Mouse (Mus musculus) layer of hippocampus, adult 2 months (tissue): ENCODE data around the gene Mrps6. TPM values are rescaled to one million over a fixed set of nuclear protein-coding genes. Genes with fewer than 3 reads are reported as not detected.

Source experiments
- DNase-seq, 2 experiments: peaks; one replicate each; pipeline ENCODE4 v3.0.0; 2022; ENCODE audit warnings: low spot score in 2 of 2
- H3K27ac ChIP-seq: fragments of 200-600 bp; 2 replicates; pipeline ENCODE4 v1.8.1; 2022
- H3K4me3 ChIP-seq: fragments of 200-600 bp; 2 replicates; pipeline ENCODE4 v1.8.1; 2022; ENCODE audit warnings: mild to moderate bottlenecking
- CTCF ChIP-seq: fragments of 200-600 bp; conservative IDR thresholded peaks from 2 replicates; pipeline ENCODE4 v1.8.1; 2022; ENCODE audit warnings: antibody characterized with exemption, mild to moderate bottlenecking, moderate library complexity
- long read RNA-seq, 2 experiments: library from polyadenylated mRNA; stranded (forward); transcript quantifications; one replicate each; pipeline ENCODE4 v2.0.0; 2021; ENCODE audit warnings: borderline mapping rate in 2 of 2
- total RNA-seq, 2 experiments: library from RNA; stranded (reverse); gene quantifications; 2 replicates each; pipeline ENCODE4 v1.2.3; 2021

The Mrps6 gene
- total RNA-seq = 10 to 100 TPM; 46.8 to 49.1 TPM
- long read RNA-seq, experiment 1, transcript Mrps6-201 (3 exons, 846 nt) = major isoform, 29 of 31 reads
- long read RNA-seq, experiment 1, partial matches to known transcripts = 1 of 31 reads
- long read RNA-seq, experiment 1, other reads (novel, unspliced or antisense) = 1 of 31 reads
- long read RNA-seq, experiment 2, transcript Mrps6-201 (3 exons, 846 nt) = major isoform, 35 of 39 reads
- long read RNA-seq, experiment 2, partial matches to known transcripts = 1 of 39 reads
- long read RNA-seq, experiment 2, other reads (novel, unspliced or antisense) = 3 of 39 reads

DNA sequence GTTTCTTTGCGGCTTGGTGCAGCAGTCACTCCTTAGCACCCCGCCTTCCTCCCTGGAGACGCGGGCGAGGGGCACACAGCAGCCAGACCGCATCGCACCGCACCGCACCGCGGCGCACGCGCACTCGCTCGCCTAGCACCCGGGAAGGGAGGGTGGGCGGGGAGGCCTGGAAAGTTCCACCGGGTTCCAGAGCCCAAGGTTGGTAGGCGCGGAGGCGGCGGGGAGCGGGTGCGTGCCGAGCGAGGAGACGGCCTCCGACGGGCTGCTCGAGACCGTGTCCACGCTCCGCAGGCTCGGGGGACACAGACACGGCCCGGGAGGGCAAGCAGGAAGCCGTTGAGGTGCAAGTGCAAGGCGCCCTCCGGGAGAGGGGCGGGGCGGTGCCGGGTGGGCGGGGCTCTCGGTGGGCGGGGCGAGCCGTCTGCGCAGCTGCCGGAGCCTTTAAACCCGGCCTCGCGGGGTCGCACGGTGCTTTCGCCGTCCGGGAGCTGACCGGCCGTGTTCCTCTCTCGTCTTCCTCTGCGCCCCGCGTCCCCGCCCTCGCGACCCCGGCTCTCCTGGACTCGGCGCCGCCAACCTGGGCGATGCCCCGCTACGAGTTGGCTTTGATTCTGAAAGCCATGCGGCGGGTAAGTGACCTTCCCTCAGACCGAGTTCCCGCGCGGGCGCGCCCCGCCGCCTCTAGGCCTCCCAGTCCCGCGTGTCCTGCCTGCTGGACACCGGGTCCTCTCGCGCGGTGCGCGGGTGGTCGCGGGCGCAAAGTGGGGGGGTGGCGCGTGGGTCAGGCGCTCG, at the start of gene Mrps6, which contains the start of the genes Gm49711 and Slc5a3:
Gene Mrps6, plus strand, starts transcription at position 419 of the 792 bp plus-strand sequence.
Gene Gm49711, plus strand, starts transcription at position 465 of the 792 bp plus-strand sequence.
Gene Slc5a3, plus strand, starts transcription at position 471 of the 792 bp plus-strand sequence.
- TF ChIP-seq CTCF = peak; percentile 52
- peak within 1 kb of the TSS; percentile 95 for H3K4me3 ChIP-seq
- DNase-seq = peak; percentile 70 to 82
- H3K27ac ChIP-seq = peak within 1 kb of the TSS; percentile 99

DNA sequence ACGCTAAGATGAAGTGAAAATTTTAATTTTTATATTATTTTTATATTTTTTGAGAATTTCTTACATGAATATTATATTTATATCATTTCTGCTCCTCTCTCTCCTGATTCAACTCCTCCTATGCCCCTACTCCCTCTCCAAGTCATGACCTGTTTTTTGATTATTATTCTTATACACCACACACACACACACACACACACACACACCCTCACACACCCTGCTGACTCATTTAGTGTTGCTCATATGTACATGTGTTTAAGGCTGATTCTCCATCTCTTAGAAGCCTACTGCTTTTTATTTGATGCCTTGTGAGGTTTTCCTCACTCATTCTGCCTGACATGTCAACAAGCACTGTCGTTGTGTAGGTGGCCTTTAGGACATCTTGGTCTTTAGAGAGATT, 48.5 kb upstream of the Mrps6 start:
- no peak for TF ChIP-seq CTCF
- no peak overlapping the region for H3K27ac ChIP-seq
- no peak for DNase-seq
- no peak overlapping the region for H3K4me3 ChIP-seq

DNA sequence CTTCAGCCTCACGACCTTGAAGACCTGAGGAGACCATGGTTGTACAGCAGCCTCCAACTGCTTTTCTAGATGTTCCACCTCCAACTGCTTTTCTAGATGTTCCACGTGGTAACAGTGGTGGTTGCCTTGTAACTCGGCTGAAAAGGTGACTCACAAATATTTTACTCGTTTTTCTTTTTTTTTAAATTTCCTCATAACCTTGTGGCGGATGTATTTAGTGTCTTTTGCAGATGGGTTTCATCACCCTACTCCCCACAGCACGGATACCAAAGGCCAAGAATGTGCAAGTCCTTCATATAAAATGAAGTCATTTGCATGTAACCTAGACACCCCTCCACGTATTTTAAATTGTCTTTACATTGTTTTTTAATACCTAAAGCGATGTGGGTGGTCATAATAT, 41.3 kb upstream of the Mrps6 start:
- H3K4me3 ChIP-seq = no peak overlapping the region
- no peak overlapping the region for H3K27ac ChIP-seq
- DNase-seq = no peak
- TF ChIP-seq CTCF = no peak

DNA sequence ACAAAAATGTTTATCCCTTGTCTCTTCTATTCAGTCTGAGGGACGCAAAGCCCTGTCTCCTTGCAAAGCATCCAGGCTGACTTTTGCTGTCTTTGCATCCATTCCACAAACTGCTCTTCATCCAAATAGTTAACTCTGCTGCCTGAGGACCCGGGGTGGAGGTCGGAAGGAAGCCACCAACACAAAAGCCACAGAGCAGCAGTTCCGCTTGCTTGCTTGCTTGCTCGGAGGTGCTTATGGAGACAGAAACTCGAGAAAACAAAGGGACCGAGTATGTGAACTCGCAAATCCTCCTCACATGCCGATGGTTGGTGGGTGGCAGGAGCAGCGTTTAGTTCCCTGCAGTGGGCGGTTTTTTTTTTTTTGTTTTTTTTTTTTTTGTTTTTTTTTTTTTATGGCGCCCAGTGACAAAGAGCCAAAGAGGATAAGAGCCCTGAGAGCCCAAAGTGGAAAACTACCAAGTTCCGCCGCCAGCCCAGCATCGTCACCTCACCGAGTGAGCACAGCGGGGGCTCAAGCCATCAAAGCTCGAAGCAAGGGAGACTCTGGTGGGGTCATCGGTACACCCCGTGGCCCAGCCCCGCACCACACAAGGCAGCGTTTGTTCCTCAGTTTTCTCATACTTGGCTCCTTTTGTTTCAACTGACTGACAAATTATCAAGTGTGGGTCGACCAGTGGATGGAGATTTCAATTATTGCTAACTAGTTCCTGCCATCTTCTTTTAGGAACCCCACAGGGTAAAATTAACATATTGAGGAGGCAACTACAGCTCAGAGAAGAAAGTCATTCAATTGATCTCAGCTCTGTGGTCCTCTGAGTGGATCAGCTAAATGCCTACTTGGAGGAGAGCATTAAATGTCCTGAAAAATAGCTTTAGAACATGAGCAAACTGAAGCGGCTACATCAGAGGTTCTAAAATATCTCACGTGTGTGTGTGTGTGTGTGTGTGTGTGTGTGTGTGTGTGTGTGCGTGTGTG, 38.6 kb upstream of the Mrps6 start:
- peak; percentile 20 for TF ChIP-seq CTCF
- H3K27ac ChIP-seq = peak overlapping the region; percentile 79

DNA sequence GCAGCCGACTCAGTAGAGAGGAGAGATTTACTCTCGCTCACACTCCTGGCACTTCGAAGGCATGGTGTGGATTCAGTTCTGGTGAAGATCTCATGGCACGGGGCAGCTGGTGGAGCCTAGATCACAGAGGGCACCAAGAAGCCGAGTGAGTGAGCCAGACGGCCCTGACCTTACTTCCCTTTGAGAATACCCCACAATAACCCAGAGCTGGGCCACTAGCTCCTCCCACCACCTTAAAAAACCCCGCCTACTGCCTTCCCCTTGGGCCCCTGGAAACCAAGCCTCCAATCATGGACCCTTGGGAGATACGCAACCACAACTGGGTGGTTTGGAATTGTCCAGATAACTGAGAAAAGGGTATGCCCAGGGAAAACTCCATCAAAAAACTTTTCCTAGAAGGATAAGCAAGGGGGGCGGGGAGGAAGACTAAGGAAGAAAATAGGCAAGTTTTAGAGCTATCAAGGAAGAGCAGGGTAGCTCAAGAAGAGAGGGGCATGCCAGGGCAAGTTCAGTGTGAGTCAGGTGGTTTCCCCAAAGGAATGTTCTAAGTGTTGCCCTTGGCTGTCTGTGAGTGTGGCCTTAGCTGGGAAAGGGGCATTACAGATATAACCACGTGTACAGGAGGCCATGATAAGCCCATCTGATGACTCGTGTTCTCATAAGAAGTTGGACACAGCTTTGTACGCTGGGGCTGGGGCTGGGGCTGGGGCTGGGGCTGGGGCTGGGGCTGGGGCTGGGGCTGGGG, 36.2 kb upstream of the Mrps6 start:
- Histone ChIP-seq H3K4me3 (no peak overlapping the region), H3K27ac (no peak overlapping the region)
- no peak for DNase-seq
- TF ChIP-seq CTCF = no peak

More for the DNA sequence above, 38.6 kb upstream of the Mrps6 start:
- H3K4me3 ChIP-seq = peak overlapping the region; percentile 52
- DNase-seq = peak; percentile 7 to 20

DNA sequence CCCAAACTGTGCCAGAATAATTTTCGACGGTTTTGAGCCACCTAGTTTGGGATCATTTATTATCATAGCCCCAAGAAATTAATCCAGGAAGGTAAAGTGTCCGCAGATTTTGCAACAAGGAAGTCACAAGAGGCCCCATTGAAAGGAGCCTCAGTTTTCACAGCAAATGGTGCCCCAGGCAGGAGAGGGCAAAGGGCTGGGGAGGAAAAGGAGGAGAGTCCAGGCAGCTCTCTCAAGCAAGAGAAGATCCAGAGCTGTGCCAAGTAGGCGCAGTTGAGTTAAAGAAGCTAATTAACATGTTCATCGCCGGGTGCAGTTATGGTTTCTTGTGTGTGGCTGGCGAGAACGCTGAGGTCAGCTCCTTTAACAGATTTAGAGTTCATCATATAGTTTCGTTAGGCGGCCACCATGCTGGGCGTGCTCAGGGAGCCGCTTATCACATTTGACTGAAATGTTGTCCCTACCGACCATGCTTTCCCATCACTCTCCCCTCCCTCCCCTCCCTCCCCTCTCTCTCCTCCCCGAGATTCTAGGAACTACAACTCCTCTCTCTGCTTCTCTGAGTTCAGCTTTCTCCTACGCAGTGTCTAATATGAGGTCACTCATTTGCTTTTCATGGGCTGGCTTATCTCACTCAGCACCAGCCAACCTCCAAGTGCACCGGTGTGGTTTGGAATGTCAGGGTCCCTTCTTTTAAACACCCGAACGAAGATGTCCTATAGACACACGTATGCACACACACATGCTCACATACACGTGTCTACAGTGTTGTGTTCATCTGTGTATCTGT, 35.4 kb upstream of the Mrps6 start:
- Histone ChIP-seq H3K27ac (no peak overlapping the region), H3K4me3 (no peak overlapping the region)
- no peak for TF ChIP-seq CTCF
- DNase-seq = no peak

DNA sequence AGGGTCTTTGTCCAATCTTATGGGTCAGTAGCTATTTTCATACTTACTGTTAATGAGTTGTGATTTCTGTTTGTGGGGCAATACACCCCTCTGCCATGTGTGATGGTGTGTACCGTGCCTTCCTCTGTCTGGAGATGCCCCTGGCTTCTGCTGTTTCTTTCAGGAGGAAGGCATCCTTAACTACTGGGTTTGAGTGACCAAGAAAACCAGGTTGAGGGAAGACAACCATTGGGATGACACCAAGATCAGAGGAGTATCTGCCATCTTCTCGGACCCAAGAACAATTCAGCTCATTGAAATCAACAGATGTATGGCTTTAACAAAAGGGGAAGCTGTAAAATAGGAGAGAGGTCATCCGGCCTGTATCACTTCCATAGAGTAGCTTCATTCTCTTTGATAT, 24.8 kb upstream of the Mrps6 start:
- no peak overlapping the region for H3K27ac ChIP-seq
- DNase-seq = no peak
- no peak overlapping the region for H3K4me3 ChIP-seq
- no peak for TF ChIP-seq CTCF

DNA sequence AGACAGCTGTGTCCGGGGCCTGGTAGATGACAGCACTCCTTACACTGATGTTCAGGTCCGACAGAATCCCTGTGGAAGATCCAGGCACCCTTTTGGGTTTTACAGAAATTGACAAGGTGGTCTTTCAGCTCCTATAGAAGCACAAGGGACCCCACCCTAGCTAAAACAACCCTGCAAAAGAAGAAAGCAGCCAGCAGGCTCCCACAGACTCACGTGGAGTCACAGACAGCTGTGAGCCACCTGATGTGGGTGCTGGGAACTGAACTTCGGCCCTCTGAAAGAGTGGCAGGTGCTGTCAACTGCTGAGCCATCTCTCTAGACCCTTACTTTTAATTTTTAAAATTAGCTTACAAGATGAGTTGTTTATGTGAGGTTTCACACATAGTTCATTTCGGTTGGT, 23.4 kb upstream of the Mrps6 start:
- DNase-seq = no peak
- H3K4me3 ChIP-seq = no peak overlapping the region
- H3K27ac ChIP-seq = no peak overlapping the region
- TF ChIP-seq CTCF = no peak

DNA sequence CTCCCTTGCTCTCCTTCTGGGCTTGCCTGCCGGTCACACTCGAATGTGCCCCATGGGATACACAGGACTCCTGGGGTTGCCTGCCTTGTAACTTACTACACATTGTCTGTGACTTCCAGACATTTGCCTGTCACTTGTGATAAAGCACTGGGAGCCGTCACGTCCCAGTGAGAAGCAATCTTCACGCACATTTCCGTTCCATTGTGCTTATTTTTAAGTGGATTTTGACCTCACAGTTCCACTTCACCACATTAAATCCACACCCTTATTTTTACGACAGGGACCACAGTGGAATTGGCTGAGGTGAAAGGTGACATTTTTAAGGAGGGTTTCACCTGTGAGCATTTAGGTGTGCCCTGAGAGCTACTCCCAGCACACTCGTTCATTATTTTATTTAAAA, 21.4 kb upstream of the Mrps6 start:
- H3K27ac ChIP-seq = no peak overlapping the region
- no peak for DNase-seq
- no peak for TF ChIP-seq CTCF

DNA sequence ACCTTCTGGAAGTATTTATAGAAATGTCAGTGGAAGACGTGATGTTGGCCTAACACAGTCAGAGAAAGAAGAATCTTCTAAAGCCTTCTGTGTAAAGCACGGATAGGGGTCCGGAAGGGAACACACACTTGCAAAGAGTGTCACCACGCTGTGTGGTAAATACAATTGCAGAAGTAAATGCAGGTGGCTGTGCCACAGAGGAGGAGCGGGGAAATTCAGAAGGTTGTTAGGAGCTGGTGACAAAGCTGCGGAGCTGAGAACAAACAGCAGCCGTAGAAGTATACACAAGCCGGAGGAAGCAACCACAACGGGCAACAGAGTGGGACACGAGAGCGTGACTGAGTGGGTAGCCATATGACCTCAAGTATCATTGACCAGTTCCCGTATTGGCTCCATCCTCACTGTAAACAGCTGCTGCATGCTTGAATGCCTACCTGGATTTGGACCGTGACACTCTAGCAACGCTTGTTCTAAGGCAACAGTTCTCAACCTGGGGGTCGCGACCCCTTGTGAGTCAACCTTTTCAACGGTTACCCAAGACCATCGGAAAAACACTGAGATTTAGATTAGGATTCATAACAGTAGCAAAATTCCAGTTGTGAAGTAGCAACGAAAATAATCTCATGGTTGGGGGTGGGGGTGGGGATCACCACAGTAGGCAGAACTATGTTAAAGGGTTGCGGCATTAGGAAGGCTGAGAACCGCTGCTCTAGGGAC, 20.0 kb upstream of the Mrps6 start:
- TF ChIP-seq CTCF = no peak
- Histone ChIP-seq H3K27ac (no peak overlapping the region), H3K4me3 (no peak overlapping the region)
- DNase-seq = no peak

More for the DNA sequence above, 21.4 kb upstream of the Mrps6 start:
- no peak overlapping the region for H3K4me3 ChIP-seq

DNA sequence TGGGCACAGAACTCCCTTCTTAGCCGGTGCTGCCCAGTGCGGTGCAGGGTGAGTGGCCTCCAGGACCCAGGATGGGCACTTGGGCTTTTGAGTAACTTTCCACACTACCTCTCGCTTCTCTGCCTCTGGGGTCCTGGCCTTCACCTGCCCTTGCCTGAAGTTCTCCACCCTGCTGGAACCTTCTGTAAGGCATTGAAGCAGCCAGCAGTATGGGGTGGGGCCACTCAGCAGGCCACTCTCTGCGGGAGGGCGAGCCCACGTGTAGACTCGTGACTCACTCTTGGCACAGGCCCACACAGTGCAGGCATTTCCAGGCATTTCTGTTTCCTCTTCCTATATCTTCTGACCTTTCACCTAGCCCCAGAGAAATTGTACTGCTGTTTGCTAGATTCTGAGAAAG, 18.6 kb upstream of the Mrps6 start:
- no peak for DNase-seq
- Histone ChIP-seq H3K4me3 (no peak overlapping the region), H3K27ac (no peak overlapping the region)
- TF ChIP-seq CTCF = no peak
